Mouse (Mus musculus): ENCODE results near the gene Il6st. TPM values are rescaled to one million over a fixed set of nuclear protein-coding genes. Genes with fewer than 3 reads are reported as not detected.
A peak's percentile ranks its signal among the peaks of the same experiment; 100 is the strongest.
"Not testable (repeated sequence)": the region's sequence is repeated elsewhere in the genome, so short reads cannot be mapped to it uniquely, and the experiment has no call there.

The Il6st gene
- total RNA-seq (2021): 100 to 1,000 TPM; 184 to 192 TPM
- long read RNA-seq, experiment 1, full-length matches to known transcripts: 42 of 61 reads
- long read RNA-seq, experiment 1, partial matches to known transcripts: 6 of 61 reads
- long read RNA-seq, experiment 1, other reads (novel, unspliced or antisense): 13 of 61 reads
- long read RNA-seq, experiment 2, full-length matches to known transcripts: 48 of 63 reads
- long read RNA-seq, experiment 2, partial matches to known transcripts: 2 of 63 reads
- long read RNA-seq, experiment 2, other reads (novel, unspliced or antisense): 13 of 63 reads

GRCm38 (mm10) chr13:112463868-112464625 is at the start of gene Il6st:
Gene Il6st, plus strand, starts transcription at chr13:112464070.
- peak; percentile 98 to 99 for DNase-seq
- intact Hi-C loops (cut with DNase I): loop anchor here (10.0 kb wide), 1 partner anchor 59 kb away; no protein-coding TSS in a partner anchor

- no peak for DNase-seq
- intact Hi-C loops (cut with DNase I): no loop called here
These were observed 48.0 kb upstream of the Il6st start for GRCm38 (mm10) chr13:112415896-112416295.

- DNase-seq: no peak
- intact Hi-C loops (cut with DNase I): no loop called here
These were observed 47.3 kb upstream of the Il6st start for GRCm38 (mm10) chr13:112416410-112417162.

GRCm38 (mm10) chr13:112417163-112417523 is 46.7 kb upstream of the Il6st start:
- no peak for DNase-seq
- intact Hi-C loops (cut with DNase I): no loop called here

GRCm38 (mm10) chr13:112417861-112418423 is 45.9 kb upstream of the Il6st start:
- no peak for DNase-seq
- intact Hi-C loops (cut with DNase I): no loop called here

- intact Hi-C loops (cut with DNase I): no loop called here
- DNase-seq: no peak
These were observed 45.3 kb upstream of the Il6st start for GRCm38 (mm10) chr13:112418595-112418994.

- no peak for DNase-seq
- intact Hi-C loops (cut with DNase I): no loop called here
These were observed 39.7 kb upstream of the Il6st start for GRCm38 (mm10) chr13:112424212-112424611.

- intact Hi-C loops (cut with DNase I): no loop called here
- no peak for DNase-seq
These were observed 39.2 kb upstream of the Il6st start for GRCm38 (mm10) chr13:112424635-112425034.

- DNase-seq: no peak
- intact Hi-C loops (cut with DNase I): no loop called here
These were observed 38.7 kb upstream of the Il6st start for GRCm38 (mm10) chr13:112425181-112425654.

GRCm38 (mm10) chr13:112426265-112427135 is 37.4 kb upstream of the Il6st start:
- intact Hi-C loops (cut with DNase I): no loop called here

GRCm38 (mm10) chr13:112427136-112427470 is 36.8 kb upstream of the Il6st start:
- intact Hi-C loops (cut with DNase I); DNase-seq: not testable (repeated sequence)

More at GRCm38 (mm10) chr13:112426265-112427135, 37.4 kb upstream of the Il6st start:
- no peak for DNase-seq

GRCm38 (mm10) chr13:112427521-112427920 is 36.3 kb upstream of the Il6st start:
- no peak for DNase-seq
- intact Hi-C loops (cut with DNase I): no loop called here

- intact Hi-C loops (cut with DNase I): no loop called here
- no peak for DNase-seq
These were observed 30.6 kb upstream of the Il6st start for GRCm38 (mm10) chr13:112433271-112433670.

GRCm38 (mm10) chr13:112435241-112436075 is 28.4 kb upstream of the Il6st start:
- intact Hi-C loops (cut with DNase I): no loop called here
- DNase-seq: no peak

- no peak for DNase-seq
- intact Hi-C loops (cut with DNase I): no loop called here
These were observed 27.6 kb upstream of the Il6st start for GRCm38 (mm10) chr13:112436288-112436687.

GRCm38 (mm10) chr13:112438001-112438868 is 25.6 kb upstream of the Il6st start:
- intact Hi-C loops (cut with DNase I): no loop called here
- DNase-seq: no peak

GRCm38 (mm10) chr13:112439105-112439818 is 24.6 kb upstream of the Il6st start:
- intact Hi-C loops (cut with DNase I): no loop called here
- DNase-seq: no peak

Measured in heart, postnatal 14 days (tissue).